Mouse (Mus musculus) embryonic facial prominence, embryonic 11.5 days (tissue): Measurements from ENCODE around the gene Sde2. TPM values are rescaled to one million over a fixed set of nuclear protein-coding genes. Genes with fewer than 3 reads are reported as not detected.
"Not testable (repeated sequence)": the region's sequence is repeated elsewhere in the genome, so short reads cannot be mapped to it uniquely, and the experiment has no call there.

ENCODE experiments used
- ATAC-seq: fragments of 200-750 bp; cut with Nextera tagmentation; replicated peaks from 2 replicates; pipeline ENCODE4 v1.8.0; 2017; ENCODE audit warnings: low read depth; ENCODE audit not compliant: insufficient number of reproducible peaks, low FRiP score, low TSS enrichment
- DNase-seq: peaks from one replicate; pipeline ENCODE4 v3.0.0-alpha.2; 2015; ENCODE audit warnings: low spot score
- H3K27ac ChIP-seq: fragments of 300-500 bp; sonication (generic); replicated peaks from 2 replicates; pipeline ENCODE4 v1.5.1; 2014; ENCODE audit warnings: mild to moderate bottlenecking, low read depth, low read length, control low read depth
- H3K27me3 ChIP-seq: fragments of 300-500 bp; sonication (generic); 2 replicates; pipeline ENCODE4 v1.6.1; 2014; ENCODE audit warnings: mild to moderate bottlenecking, low read length, moderate library complexity, mixed read lengths; ENCODE audit not compliant: control insufficient read depth, insufficient read depth
- H3K36me3 ChIP-seq: fragments of 300-500 bp; sonication (generic); replicated peaks from 2 replicates; pipeline ENCODE4 v1.6.1; 2014; ENCODE audit warnings: low read depth, mild to moderate bottlenecking, low read length, moderate library complexity, mixed read lengths; ENCODE audit not compliant: control insufficient read depth, insufficient read depth
- H3K4me1 ChIP-seq: fragments of 300-500 bp; sonication (generic); 2 replicates; pipeline ENCODE4 v1.6.1; 2014; ENCODE audit warnings: low read length, mixed read lengths; ENCODE audit not compliant: control insufficient read depth, insufficient read depth
- H3K4me2 ChIP-seq: fragments of 300-500 bp; sonication (generic); 2 replicates; pipeline ENCODE4 v1.6.1; 2014; ENCODE audit warnings: low read depth, mild to moderate bottlenecking, control low read depth, low read length, moderate library complexity
- H3K4me3 ChIP-seq: fragments of 300-500 bp; sonication (generic); 2 replicates; pipeline ENCODE4 v1.5.1; 2014; ENCODE audit warnings: low read depth, low read length, control low read depth
- H3K9ac ChIP-seq: fragments of 300-500 bp; sonication (generic); replicated peaks from 2 replicates; pipeline ENCODE4 v1.6.1; 2014; ENCODE audit warnings: mild to moderate bottlenecking, control low read depth, low read length
- H3K9me3 ChIP-seq: fragments of 300-500 bp; sonication (generic); replicated peaks from 2 replicates; pipeline ENCODE4 v1.6.1; 2016; ENCODE audit warnings: mild to moderate bottlenecking, low read length, inconsistent platforms, mixed read lengths; ENCODE audit not compliant: control insufficient read depth
- WGBS: fragments of 180-500 bp; shearing (Covaris S2); extraction: QIAGEN DNeasy Blood & Tissue Kit; methylation state at CpG from one replicate; pipeline ENCODE4 v1.1.7; 2014; 5-methylcytosine and 5-hydroxymethylcytosine counted together
- polyA plus RNA-seq: library from polyadenylated mRNA; unstranded; fragments of >200 nt; fragmentation: Nextera tagmentation; extraction: Ambion mirVana; gene quantifications from 2 replicates; pipeline ENCODE4 v1.2.1, GENCODE M21; 2014

Sde2 gene
- polyA plus RNA-seq, 1 experiment from 2014 or later = 38.2 TPM

DNA sequence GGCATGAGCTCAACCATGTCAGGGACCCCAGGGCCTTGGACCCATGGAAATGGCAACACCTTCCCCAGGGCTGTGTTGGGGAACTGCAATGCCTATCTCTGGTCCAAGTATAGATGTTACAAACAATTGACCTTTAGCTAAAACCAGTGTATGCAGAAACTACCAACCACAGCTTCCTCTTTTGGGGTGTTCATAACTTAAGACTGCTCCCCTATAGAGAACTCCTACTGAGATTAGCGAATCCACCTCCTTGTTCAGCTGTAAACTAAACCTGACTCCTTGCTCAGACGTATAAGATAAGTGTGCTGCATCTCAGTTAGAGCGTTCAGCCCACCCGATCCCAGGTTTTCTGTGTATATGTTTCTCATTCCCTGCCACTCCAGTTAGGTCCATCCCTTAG, 24.3 kb upstream of the Sde2 start:
- H3K4me1 ChIP-seq = no peaks in the 10 kb centered on the region
- no peak overlapping the region for H3K9ac ChIP-seq
- H3K9me3 ChIP-seq = no peaks in the 10 kb centered on the region
- H3K4me3 ChIP-seq = no peak overlapping the region
- WGBS = 93% methylated on average over 4 of the region's 4 CpGs
- ATAC-seq (no peak), DNase-seq (no peak)
- no peaks in the 10 kb centered on the region for H3K27me3 ChIP-seq
- H3K4me2 ChIP-seq = no peak overlapping the region
- H3K27ac ChIP-seq = no peak overlapping the region
- H3K36me3 ChIP-seq = no peaks in the 10 kb centered on the region

- Histone ChIP-seq H3K9ac (no peak overlapping the region), H3K4me1 (no peaks in the 10 kb centered on the region), H3K27ac (no peak overlapping the region), H3K4me2 (no peak overlapping the region), H3K9me3 (no peaks in the 10 kb centered on the region), H3K27me3 (no peaks in the 10 kb centered on the region), H3K4me3 (no peak overlapping the region), H3K36me3 (no peaks in the 10 kb centered on the region)
- DNase-seq (no peak), ATAC-seq (no peak)
- 85% methylated on average over 11 of the region's 11 CpGs for WGBS
These were observed 21.2 kb upstream of the Sde2 start for GRCm38 (mm10) chr1:180829775-180830174.

DNA sequence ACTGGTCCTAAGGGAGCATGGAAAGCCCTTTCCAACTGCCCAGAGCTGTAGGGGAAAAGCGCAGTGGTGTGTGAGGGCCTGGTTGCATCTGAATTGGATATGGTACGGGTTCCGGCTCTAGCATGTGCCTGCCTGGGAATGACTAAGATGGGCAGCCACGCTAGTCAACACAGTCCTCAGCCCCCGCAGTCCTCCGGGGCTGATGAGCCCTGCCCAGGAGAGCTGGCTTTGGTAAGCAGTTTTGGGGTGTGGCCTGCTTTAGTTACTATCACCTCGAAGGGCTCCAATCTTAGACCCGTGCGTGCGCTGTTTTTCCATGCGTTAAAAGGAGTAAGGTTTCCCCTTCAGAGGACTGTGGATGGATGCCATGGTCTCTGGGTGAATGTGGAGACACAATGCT, 20.8 kb upstream of the Sde2 start:
- Histone ChIP-seq H3K27me3 (no peaks in the 10 kb centered on the region), H3K4me3 (no peak overlapping the region), H3K36me3 (no peaks in the 10 kb centered on the region), H3K9ac (no peak overlapping the region), H3K4me1 (no peaks in the 10 kb centered on the region), H3K4me2 (no peak overlapping the region), H3K27ac (no peak overlapping the region), H3K9me3 (no peaks in the 10 kb centered on the region)
- 88% methylated on average over 11 of the region's 11 CpGs for WGBS
- DNase-seq (no peak), ATAC-seq (no peak)

GRCm38 (mm10) chr1:180830588-180831346, 20.2 kb upstream of the Sde2 start:
- Histone ChIP-seq H3K4me3 (no peak overlapping the region), H3K4me1 (no peaks in the 10 kb centered on the region), H3K9me3 (no peaks in the 10 kb centered on the region), H3K27me3 (no peaks in the 10 kb centered on the region), H3K9ac (no peak overlapping the region), H3K36me3 (no peaks in the 10 kb centered on the region), H3K27ac (no peak overlapping the region), H3K4me2 (no peak overlapping the region)
- DNase-seq (no peak), ATAC-seq (no peak)
- 60% methylated on average over 14 of the region's 14 CpGs for WGBS

DNA sequence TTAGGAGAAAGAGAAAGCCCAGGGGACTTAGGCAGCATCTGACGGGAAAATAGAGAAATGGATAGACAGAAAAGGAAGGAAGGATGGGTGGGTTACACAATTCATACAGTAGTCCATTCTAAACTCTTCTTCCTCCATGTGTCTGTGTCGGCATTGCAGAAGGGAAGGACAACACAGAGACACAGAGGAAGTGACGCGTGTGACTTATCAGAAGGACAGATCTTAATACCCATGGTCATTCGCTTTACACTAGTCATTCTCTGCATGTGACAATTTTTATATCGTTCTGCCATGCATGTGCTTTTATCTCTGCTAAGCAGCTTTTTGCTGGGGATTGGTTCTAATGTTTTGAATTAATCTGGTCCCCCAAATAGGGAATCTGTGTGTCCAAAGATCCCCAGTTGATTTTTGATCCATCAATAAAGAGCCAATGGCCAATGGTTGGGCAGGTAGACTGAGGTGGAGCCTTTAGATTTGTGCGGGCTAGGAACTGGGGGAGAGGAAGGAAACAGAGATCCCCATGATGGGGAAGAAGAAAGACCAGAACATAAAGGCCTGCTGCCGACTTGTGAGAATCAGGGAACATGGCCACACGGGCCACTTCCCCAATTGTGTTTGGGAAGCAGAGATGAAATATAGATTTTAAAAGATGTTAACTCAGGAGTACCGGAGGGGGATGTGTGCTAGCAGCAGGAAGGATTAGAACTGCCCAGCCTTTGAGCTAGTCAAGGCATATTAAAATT, 15.5 kb upstream of the Sde2 start:
- H3K27me3 ChIP-seq = no peaks in the 10 kb centered on the region
- no peaks in the 10 kb centered on the region for H3K9me3 ChIP-seq
- ATAC-seq = no peak
- no peak overlapping the region for H3K4me3 ChIP-seq
- H3K4me1 ChIP-seq = no peaks in the 10 kb centered on the region
- no peak overlapping the region for H3K4me2 ChIP-seq
- DNase-seq = no peak
- no peak overlapping the region for H3K27ac ChIP-seq
- H3K9ac ChIP-seq = no peak overlapping the region
- H3K36me3 ChIP-seq = no peaks in the 10 kb centered on the region
- 86% methylated on average over 10 of the region's 10 CpGs for WGBS

DNA sequence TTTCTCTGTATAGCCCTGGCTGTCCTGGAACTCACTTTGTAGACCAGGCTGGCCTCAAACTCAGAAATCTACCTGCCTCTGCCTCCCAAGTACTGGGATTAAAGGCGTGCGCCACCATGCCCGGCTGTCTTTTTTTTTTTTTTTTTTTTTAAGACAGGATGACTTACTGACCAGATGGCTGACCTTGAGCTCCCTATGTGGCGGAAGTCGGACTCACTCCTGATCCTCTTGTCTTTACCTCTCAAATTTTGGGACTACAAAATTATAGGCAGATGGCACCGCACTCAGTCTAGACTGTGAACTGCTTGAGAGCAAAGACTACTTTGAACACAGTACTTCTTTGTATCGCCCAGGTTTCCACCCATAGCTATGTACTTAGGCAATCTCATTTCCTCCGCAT, 14.5 kb upstream of the Sde2 start:
- H3K4me2 ChIP-seq, H3K4me1 ChIP-seq, ATAC-seq, H3K36me3 ChIP-seq, DNase-seq, H3K9me3 ChIP-seq, H3K9ac ChIP-seq, H3K27ac ChIP-seq, H3K27me3 ChIP-seq, H3K4me3 ChIP-seq: not testable (repeated sequence)
- 82% methylated on average over 8 of the region's 8 CpGs for WGBS

GRCm38 (mm10) chr1:180837186-180837585, 13.7 kb upstream of the Sde2 start:
- H3K36me3 ChIP-seq = no peaks in the 10 kb centered on the region
- no peak overlapping the region for H3K9ac ChIP-seq
- no peaks in the 10 kb centered on the region for H3K27me3 ChIP-seq
- no peak overlapping the region for H3K27ac ChIP-seq
- no peak overlapping the region for H3K4me3 ChIP-seq
- ATAC-seq = no peak
- 95% methylated on average over 5 of the region's 5 CpGs for WGBS
- H3K4me1 ChIP-seq = no peaks in the 10 kb centered on the region
- no peaks in the 10 kb centered on the region for H3K9me3 ChIP-seq
- no peak overlapping the region for H3K4me2 ChIP-seq
- DNase-seq = no peak

DNA sequence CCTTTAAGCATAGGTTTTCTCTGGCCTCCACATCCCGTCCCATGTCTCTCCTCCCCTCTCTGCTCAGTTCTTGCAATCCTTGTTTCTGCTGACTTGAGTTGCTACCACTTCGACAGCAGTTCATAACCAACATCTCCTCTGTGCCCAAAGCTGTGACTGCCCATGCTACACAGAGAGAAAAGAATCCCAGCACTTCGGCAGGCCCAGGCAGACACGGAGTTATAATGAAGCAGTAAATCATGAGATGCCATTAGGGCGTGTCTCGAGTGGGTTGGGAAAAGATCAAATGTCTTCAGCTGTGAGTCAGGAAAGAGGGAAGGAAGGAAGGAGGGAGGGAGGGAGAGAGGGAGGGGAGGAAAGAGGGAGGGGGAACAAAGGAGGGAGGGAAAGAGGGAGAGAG, 12.9 kb upstream of the Sde2 start:
- 53% methylated on average over 6 of the region's 6 CpGs for WGBS
- H3K27ac ChIP-seq = no peak overlapping the region
- no peaks in the 10 kb centered on the region for H3K36me3 ChIP-seq
- no peaks in the 10 kb centered on the region for H3K4me1 ChIP-seq
- no peak overlapping the region for H3K4me2 ChIP-seq
- H3K27me3 ChIP-seq = no peaks in the 10 kb centered on the region
- H3K9ac ChIP-seq = no peak overlapping the region
- H3K9me3 ChIP-seq = no peaks in the 10 kb centered on the region
- no peak overlapping the region for H3K4me3 ChIP-seq
- DNase-seq = no peak
- ATAC-seq = no peak
